Mouse (Mus musculus): ENCODE results near the gene Dock9.
"Not testable (repeated sequence)": the region's sequence is repeated elsewhere in the genome, so short reads cannot be mapped to it uniquely, and the experiment has no call there.

Gene Dock9

DNA sequence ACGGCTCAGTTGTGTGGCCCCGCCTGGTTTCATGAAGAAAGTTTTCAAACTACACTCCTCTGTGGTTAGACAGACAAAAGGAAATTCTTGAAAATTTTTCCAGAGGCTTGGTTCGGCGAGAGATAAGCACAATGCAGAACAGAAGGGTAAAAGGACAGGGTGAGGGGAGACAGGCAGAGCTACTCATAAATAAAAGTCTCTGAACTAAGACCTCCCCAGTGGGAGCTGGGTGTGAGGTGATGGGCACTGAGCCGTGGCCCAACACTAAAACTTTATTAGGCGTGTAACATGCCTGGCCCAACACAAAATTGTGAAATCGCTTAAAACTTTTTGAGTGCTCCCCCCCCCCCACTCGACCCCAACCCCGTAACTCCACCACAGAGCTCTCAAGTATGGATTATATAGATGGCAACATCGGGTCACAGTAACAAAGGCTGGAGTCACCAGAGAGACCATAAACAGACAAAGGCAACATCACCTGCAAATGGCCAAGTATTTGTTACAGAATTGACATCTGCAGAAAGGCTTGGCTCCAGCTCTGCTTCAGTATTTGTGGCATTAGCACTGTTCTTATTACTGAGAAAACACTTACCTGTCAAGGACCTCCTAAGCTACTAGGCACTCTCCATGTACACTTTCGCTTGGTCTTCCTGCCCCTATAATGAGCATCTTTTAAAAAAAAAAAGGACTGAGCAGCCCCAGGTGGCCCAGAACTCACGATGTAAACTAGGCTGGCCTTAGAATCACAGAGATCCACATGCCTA is 138.4 kb downstream of the Dock9 start:
- DNase-seq: no peak

DNA sequence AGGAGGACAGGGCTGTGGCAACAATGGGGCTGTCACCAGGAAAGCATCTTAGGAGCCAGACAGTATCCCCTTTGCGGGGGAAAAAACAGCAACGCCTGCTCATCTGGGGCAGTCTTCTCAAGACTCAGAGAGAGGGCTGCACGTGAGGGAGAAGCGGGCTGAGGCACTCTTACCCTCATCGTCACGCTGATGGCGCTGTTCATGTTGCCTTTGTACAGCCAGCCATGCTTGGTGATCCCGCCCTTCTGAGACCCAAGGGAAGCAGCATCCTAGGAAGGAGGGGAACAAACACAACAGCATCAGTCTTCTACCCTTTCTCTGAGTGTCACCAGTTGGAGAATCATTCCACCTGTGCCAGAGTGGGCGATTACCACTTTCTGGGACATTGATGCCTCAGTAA is 139.1 kb downstream of the Dock9 start:
- DNase-seq: no peak

DNA sequence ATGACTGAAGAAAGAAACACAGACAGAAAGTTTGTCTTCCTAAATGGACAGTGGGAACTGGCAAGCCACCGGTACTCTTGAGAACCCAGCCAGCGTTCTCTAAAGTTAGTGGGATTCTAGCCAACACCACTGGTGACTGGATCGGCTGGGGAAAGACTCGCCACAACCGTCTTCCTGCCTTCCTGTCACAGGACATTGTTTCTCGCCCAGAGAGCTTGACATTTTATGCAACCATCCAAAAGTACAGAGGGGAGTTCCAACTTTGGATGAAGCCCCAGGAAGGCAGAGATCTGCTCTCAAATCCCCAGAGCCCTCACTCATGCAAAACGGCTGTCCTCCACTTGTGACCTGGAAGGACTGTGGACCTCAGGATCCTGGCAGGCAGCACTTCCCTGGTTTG is 140.0 kb downstream of the Dock9 start:
- DNase-seq: peak; percentile 97

DNA sequence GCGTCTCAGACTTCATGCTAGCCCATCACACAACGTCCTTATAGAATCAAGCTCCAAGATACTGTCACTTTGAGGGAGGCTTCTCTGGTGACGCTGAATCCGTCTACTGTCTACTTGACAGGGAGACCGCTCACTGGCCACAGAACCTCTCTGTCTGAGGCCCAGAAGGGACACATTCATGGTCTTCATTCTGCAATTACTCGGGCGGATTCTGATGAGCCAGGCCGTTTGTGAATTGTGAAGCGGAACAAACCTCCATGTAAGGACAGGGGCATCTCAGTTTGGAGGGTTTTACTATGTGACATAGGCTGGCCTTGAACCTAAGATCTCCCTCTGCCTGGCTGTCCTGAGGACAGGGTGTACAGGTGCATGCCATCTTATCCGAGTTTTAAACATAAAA is 140.7 kb downstream of the Dock9 start:
- DNase-seq: peak; percentile 86

DNA sequence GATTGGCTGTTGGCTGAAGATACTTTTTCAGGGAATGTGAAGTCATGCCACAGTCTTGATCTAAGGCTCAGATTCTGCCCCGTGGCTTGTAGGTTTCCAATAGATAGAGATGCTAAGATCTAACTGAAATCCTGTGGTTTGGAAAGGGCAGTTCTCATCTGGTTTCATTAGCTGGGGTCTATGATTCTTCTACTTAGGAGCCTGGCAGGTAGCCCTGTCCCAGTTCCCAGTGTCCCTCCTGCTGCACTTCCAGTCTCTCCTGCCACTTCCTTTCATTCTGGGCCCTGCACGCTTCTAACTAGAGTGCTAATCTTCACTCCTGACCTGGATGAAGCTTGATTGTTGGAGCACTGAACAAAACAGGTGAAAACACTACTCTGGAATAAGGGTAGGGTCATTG is 142.7 kb downstream of the Dock9 start:
- DNase-seq: peak; percentile 89

DNA sequence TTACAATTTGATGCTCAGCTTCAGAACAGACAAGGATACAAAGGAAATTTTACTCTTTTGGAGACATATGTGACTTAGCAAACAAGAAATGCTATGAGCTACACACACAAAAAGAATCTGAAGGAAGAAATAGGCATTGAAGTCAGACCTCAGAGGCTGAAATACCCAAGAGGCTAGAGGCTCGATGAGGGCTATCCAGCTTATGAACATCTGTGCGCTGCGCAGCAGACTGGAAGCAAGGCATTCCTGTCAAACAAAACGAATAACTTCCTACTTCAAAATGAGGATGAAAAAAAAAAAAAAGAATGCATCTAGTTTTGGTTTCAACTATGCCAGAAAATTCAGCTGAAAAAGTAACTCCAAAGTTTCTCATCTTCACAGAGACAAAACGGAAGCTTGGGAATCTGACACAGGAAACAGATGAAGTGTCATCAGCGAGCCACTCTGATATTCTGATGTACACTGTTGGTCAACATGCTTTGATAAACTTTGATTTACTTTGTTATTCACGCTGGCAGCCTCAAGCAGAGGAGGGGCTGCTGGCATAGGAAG is 143.1 kb downstream of the Dock9 start:
- peak; percentile 92 for DNase-seq

DNA sequence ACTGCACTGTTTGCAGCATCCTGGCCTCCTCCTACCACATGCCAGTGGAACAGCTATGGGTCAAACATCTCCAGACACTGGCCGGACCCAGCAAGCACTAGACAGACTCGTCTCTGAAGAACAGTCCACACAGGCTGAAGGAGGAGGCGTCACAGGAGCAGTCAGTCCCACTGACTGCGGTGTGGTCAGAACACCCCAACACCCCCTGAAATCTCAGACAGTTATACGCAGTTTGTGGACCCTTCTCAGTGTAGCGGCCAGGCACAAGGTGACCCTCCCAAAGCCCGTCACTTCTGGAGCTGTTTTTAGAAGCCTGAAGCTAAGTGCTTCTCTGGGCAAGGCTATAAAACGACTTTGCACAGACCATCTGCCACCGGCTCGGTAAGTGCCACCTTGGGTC is 143.9 kb downstream of the Dock9 start:
- DNase-seq: peak; percentile 82

DNA sequence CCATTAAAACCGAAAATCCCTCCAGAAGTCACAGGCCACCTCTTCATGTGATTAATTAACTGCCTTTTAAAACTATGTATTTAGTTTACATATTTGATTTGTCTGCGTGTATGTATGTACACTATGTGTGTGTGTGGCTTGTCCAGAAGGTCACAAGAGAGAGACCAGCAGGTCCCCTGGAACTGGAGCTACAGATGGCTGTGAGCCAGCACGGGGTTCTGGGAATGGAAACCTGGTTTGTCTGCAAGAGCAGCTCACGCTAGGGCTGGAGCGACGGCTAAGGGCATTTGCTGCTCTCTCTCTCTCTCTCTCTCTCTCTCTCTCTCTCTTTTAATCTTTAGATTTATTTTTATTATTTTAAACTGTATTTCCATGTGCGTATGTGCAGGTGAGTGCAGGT is 144.4 kb downstream of the Dock9 start:
- DNase-seq: peak; percentile 61

DNA sequence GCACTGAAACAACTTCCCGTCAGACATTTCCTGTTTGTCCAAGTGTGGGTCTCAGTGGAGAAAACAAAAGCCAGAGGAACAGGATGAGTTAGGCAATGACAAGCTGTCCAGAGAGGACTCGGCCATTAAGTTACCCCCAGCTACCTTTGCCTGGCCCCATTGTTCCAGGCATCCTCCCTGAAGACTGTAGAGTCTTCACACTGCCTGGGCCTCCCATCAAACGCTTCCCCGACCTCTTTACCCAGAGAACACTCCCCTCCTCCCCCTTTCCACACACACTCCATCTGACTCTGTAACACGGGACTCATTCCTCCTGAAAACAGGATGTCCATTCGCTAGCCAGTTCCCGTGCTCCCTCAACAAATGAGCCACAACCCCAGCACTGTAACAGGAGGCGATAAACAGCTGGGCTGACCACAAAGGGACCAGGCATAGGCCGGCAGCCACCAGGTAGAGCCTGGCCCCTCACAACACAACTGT is 149.0 kb downstream of the Dock9 start:
- peak; percentile 98 for DNase-seq

DNA sequence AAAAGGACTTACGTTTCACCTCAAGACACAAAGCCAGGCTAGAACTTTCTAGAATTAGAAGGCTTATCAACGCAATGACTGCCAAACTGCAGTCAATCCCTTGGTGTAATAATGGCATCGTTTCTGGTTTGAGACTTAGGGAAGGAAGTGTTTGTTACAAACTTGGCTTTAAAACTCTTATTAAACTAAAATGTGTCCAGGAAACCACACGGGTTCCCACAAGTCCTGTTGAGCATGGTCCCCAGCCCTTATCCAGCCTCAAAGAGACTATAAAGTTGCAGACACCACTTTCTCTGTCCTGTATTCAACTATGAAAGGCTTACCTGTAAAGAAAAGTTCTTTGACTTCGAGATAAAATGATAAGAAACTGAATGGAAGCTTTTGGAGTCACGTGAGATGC is 149.9 kb downstream of the Dock9 start:
- DNase-seq: peak; percentile 55

DNA sequence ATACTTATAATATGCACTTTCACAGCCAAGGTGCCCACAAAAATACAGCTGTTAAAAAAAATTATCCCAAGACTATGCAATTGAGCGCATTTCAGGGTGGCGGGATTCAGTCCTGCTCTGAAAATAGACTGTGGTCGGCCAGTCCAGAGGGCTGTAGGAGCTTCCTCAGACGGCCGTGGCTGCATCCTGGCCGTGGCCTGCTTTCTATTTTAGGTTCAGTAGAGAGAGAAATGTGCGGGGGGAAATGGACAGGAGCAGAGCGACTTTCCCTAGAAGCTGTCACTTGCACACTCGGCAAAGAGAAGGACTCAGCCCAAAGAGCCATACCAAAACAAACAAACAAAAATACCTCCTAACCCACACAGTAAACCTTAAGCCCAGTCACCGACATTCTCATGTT is 151.0 kb downstream of the Dock9 start:
- peak; percentile 96 for DNase-seq

DNA sequence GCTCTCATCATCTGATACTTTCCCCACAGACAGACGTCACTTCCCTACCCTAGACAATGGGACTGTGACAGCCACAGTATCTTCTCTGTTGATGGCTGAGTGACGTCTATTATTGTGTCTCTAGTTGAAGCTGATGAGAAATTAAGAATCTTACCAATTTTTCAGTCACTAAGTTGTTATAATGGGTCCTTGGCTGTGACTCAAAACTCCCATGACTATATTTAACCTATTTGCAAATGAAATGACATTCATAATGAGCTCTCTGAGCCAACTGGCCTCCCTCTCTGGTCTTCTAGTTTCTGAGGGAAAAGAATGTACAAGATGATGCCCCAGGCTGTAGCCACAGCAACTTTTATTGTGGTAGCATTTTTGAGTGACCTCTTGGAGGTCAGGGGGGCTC is 153.3 kb downstream of the Dock9 start:
- peak; percentile 41 for DNase-seq

DNA sequence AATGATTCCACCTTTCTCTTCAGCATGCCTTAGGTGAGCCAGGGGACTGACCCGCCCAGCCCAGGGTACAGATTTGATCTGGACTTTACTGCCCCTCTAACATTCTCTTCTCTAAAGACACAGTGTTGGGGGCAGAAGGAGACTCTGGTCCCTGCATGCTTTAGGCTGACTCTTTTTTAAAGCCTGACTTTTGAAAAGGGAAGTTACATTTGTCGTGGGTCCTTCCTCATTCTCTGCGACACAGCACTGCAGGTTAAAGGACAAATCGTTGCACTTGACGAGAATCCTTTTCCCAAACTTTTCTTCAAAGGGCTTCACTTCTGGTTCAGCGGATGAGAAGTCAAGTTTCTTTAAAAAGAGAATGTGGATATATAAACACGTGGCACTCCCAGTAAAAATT is 156.4 kb downstream of the Dock9 start:
- no peak for DNase-seq

DNA sequence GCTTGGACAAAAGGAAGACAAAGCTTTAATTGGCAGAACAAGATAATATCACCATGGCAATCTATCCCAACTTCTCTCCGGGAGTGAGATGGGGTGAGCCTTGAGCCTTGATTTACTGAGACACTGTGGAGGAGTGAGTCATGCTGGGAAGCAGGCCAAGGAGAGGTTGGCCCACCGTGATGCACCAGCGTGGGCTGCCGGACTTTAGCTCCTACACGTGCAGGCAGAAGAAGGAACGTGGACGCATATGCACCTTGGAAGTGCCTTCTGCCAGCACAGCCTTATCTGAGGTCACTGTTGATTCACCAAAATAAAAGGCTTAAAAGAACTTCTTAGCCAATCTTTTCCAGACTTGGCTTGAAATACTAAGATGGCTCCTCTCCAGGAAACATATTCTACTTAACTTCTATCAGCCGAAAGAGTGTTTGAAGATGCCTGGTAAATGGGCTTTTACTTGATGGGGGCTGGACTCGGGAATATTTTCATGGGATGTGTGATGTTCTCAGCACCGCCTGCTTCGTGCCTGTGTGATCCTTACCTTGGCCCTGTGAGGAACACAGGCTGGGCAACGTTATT is 160.6 kb downstream of the Dock9 start:
- DNase-seq: peak; percentile 94

DNA sequence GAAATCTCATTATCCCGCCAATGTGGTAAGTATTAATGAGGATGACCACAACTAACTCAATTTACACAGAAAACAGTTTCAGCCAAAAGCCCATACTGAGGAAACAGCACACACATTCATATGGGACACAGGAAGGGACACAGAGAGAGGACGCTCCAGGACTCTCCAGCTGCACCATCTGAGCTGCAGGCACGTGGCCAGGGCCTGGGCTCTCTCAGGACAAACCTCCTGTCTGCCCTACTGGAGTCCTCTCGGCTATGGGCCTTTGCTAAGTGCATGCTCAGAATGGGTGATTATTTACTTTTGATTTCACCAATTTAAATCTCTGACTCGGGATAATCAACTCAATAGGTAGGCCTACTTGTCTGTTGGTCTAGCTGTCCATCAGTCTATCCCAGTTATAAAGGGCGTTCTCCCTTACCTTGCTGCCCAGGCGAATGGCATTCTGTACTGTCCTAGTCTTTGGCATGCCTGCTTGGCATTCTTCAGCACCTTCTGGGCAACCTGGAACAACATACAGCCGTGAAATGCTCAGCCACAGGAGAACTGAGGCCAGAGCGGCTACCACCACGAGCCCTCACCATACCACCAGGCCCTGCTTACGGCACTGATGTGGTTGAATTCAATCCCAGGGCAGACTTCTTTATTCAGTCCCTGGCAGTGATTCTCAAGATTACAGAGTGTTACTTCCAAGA is 162.8 kb downstream of the Dock9 start:
- peak; percentile 91 for DNase-seq

DNA sequence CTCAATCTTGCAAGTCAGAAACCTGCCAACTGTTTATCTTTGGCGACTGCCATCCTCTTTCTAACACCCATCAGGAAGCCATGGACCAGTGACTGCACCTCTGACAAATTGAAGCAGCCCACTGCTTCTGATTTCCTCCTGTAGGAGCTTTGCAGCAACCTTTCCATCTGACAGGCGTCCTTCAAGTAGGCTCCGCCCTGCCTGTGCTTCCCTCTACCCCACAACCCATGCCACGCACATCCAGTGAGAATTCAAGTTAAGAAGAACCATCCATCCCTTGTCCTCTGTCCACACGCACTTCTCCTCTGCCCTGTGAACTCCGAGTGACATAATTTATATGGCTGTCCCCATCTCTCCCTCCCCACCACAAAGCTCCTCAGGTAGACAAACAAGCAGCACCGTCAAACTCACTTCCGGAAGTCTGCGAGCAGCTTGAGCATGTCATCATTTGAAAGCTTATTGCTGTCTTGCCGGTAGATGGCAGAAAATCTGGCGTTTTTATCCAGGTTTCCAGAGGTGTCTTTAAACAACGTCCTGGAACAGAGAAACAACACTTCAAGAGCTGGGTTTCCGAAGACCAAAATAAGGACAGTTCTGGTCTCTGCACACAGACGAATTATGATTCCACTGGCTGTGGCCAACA is 163.4 kb downstream of the Dock9 start:
- DNase-seq: peak; percentile 75

DNA sequence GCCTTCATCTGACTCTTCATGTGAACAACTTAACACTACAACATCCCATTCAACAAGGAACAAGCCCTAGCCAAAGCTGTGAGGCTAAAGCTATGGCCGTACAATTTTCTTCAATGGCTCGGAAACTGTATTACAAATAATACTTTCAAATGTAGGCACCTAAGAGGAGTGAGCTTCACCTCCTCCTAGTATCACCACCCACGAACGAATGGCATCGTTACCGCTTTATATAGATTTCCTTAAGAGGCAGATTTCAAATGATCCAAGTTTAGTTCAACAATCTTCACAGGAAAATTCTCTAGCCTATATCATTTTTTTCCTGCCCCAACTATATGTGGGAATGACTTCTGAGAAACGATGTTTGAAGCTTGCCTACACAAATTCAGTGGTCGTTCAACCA is 165.7 kb downstream of the Dock9 start:
- DNase-seq: no peak

DNA sequence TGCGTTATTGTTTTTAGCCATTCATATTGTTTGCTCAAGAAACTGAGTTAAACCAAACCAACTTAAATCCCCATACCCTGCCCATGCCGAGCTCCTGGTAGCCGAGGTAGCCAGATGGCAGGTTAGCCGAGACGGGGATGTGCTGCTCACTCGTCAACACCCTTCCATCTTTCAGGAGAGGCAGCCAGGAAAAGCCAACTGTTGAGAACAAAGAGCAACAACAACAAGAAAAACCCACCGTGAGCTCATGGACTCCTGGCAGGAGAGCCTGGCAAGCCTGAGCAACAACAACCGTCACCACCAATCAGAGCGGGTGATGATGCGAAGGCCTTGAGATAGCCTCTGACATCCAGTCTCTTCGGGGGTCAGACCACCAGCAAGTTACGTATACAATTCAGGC is 170.9 kb downstream of the Dock9 start:
- DNase-seq: no peak

DNA sequence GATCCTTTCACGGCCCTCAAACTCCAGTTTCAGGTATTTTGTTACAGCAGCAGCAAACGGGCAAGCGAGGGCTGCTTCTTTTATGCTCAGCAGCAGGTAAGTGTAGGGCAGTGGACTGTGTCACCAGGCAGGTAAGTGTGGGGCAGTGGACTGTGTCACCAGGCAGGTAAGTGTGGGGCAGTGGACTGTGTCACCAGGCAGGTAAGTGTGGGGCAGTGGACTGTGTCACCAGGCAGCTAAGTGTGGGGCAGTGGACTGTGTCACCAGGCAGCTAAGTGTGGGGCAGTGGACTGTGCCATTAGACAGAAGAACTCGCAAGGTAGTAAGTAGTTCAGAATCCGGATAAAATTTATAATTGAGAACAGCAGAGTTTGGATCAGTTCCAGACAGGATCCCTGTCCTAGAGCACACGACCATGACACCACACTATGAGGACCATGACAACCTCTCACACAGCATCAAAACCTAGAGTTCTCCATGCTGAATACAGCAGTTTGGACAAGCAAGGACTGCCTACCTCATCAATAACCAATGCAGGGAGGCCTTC is 173.6 kb downstream of the Dock9 start:
- not testable (repeated sequence) for DNase-seq

DNA sequence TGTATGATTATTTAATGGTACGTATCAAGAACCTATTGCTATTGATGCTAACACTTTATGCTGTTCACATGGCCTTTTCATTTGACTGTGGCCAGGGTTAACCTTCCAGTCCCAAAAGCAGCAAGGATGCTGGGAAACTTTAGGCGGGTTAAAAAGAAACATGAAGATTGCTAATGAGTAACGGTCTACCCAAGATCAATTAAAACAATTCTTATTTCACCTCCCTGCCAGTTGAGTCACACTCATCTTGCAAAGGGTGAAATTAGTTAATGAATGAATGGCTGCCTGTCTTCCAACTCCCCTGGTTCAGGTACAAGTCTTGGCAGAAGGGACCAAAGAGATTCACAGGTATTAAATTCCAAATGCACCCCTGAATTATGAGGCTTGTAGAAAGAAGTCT is 175.8 kb downstream of the Dock9 start:
- no peak for DNase-seq

DNA sequence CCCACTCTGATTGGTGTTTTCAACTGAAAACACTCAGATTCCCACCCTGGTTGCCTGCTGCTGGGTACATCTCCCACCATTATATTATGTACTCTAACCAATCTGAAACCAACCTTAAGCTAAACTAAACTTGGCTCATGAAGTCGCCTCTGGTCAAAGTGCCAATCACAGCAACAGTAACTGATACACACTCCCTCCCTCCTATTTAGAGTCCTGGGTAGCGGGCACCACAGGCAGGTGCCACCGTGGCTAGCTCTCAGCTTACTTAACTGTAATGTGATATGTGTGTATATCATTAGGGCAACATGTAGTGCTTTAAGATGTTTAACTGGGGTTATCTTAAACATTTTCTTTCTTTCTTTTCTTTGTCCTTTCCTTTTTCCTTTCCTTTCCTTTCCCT is 177.1 kb downstream of the Dock9 start:
- DNase-seq: no peak

DNA sequence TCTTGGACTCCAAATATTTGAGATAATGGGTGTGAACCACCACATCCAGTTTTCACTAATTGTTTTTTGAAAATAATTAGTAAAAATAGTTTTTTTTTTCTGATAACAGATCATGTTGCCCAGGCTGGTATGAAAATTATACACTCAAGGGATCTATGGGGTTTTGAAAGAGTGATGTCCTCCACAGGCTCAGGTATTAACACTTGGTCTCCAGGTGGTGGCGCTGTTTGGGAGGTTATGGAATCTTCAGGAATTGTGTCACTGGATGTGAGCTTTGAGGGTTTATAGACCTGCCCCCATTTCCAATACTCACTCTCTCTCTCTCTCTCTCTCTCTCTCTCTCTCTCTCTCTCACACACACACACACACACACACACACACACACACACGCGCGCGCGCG is 177.5 kb downstream of the Dock9 start:
- no peak for DNase-seq

All from heart, adult 11 months (tissue).